Mouse (Mus musculus): ENCODE measurements around the gene Pacrg.

Pacrg gene

DNA sequence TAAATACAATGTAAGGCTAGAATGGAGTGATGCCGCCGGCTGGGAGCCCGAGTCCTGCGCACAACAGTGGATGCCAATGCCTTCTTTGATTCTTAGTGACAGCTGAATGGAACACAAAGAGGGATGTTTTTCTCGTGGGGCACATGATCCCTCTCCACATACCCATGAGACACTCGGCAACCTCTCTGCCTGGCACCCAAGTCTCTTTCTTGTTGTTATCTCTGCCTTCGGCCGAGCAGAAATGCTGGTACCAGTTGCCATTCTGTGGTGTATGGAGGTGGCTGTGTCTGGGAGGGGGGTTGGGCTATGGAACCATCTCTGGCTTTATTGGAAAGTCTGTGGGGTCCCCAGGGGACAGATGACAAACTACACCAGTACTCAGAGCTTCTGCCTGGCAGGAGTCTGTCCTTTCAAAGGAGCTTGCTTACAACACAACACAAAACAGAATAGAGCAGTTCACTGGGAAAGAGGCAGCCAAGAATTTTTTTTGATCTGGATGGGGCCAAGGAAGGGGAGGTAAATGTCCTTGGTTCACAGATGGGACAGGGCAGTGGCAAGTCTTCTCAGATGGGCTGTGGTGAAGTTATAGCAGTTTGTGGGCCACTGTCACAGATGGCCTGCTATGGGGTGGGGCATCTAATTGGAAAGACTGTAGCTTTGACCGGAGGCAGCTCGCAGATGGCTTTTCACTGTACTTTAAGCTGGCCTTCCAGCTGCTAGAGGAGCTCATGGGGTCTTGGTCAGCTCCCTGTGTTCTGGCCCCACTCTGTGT, 388.6 kb downstream of the Pacrg start:
- DNase-seq (ENCODE audit: low spot score in 2 of 2) = no peak

DNA sequence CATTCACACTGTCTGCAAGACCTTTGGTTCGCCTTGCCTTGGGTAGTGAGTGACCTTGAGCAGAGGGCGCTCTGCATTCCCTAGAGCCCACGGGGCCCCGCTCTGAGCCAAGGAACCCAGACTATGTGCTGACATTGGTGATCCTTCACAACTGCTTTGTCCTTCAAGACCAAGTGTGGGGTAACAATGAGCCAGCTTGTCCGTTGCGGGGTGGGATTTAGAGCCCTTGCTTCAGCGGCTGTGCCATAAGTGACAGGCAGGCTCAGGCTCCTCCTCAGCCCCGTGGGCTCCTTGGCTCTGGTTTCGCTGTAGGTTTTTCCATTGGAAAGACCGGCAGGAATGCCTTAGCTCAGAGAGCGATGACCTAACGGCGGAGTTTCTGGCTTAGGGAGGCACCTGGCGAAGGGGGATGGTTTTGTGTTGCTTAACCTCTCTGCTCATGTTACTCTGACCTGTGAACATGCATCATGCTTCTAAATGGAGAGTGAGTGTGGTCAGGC, 390.3 kb downstream of the Pacrg start:
- DNase-seq (ENCODE audit: low spot score in 2 of 2) = no peak

DNA sequence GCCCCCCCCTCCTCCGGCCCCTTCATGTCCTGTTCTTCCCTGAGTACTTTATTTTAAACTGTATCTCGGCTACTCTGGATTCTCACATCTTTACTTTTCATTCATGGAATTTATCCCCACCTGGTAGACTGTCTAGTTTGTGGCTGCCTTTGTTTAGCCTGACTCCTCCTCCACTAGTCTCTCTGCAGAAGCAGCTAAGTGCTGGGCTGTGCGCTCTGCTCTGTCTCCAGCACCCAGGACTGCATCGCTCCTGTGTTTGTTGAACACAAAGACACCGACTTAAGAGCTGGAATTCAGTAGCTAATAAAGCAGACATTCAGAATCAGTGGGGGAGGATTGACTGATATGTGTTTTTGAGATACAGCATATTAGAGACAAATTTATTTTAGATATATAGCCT, 391.7 kb downstream of the Pacrg start:
- DNase-seq (ENCODE audit: low spot score in 2 of 2) = no peak

DNA sequence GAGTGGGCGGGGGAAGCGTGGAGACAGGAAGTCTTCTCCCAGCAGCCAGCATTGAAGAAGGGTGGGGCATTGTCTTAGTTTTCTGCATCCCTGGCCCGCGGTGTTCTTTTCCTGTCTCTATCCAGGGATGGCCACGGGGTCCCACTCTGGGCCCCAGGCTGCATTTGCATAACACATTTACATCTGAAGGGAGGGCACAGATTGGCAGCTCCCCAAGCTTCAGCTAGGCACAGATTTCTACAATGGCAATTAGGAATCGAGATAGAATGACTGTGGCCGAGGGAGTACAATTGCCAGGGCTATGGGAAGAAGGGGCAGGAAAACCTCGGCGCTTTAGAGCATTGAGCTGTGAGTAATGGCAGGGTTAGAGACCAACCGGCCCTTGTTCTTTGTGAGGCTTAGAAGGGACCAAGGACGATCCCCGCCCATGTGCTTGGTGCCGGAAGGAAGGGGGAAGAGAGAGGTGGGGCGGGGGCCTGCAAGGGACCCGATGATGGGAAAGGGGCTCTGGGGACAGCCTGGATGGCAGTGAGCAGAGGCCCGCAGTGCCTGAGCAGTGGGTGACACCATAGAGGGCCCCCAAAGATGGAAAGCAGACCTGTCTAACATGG, 398.5 kb downstream of the Pacrg start:
- DNase-seq (ENCODE audit: low spot score in 2 of 2) = no peak

DNA sequence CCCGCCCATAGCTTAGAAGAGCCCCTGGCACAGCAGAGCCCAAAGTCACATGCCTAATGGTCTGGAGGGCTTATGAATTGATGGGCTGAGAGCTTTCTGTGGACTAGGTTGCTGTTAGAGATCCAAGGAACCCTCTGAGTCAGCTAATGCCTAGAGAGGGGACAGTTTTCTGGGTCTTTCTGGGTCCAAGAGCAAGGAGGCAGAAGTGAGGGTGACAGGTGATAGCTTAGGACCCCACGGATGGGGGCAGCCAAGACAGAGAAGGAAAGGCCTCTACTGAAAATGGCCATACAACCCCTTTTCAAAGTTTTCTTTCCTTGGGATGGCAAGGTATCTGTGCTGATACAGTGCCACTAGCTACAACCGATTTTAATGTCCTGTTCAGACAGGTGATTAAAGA, 399.1 kb downstream of the Pacrg start:
- no peak for DNase-seq (ENCODE audit: low spot score in 2 of 2)

DNA sequence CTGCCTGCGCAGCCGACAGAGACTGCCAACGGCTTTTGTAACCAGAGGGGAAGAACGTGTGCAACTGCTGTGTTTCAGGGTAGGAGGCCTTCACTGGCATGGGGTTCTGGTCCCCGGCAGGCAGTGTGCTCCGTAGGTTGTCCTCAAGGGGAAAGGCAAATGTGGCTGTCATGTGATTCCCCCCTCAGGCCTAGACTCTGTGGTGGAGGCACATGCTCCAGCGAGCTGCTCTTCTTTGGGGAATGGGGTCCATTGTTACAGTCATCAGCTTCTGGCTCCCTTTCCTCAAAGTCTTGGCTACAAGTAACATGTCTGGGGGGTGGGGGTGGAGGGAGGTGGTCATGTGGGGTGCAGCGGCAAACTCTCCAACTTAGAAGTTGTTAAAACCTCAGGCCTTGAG, 400.3 kb downstream of the Pacrg start:
- DNase-seq (ENCODE audit: low spot score in 2 of 2) = no peak

DNA sequence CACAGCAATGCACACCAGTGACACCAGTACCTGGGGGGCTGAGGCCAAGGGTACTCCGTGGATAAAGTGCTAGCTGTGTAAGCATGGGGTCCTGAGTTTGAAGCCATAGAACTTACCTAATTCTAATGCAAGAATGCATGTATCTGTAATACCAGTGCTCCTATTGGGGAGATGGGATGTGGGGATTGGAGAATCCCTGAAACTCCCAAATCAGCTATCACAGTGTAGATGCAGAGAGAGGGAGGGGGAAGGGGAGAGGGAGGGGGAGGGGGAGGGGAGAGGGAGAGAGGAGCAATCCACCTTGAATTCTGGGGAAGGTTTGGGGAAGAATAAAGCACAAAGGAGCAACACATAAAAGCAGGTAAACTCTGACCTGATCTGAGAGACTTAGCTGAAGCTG, 405.2 kb downstream of the Pacrg start:
- DNase-seq (ENCODE audit: low spot score in 2 of 2) = no peak

DNA sequence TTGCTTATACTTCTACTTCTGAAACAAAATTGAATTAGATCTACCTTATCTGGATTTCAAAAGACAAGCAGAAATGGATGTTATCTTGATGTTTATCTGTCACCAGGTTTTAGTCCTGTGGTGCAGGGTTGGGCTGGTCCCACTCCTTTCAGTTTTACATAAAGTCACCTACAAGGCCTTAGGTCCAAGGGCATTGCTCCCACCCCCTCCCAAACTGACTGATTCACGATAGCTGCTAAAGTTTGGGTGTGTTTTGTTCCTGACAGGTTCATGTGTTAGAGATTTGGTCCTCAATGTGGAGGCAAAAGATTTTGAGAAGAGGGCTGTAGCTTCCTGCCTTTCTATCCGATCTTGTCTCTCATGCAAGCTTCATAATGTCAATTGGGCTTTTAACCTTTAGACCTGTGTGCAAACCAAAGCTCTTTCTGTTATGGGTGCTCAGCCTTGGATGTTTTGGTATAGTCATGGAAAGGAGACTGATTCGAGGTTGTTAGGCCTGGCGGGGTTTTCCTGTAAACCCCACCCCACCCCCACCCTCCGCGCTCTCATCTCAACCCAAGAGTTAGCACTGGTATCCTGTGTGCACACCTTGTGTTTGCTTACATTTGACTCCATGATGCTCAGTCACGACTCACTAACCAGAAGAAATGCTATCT, 407.5 kb downstream of the Pacrg start:
- no peak for DNase-seq (ENCODE audit: low spot score in 2 of 2)

DNA sequence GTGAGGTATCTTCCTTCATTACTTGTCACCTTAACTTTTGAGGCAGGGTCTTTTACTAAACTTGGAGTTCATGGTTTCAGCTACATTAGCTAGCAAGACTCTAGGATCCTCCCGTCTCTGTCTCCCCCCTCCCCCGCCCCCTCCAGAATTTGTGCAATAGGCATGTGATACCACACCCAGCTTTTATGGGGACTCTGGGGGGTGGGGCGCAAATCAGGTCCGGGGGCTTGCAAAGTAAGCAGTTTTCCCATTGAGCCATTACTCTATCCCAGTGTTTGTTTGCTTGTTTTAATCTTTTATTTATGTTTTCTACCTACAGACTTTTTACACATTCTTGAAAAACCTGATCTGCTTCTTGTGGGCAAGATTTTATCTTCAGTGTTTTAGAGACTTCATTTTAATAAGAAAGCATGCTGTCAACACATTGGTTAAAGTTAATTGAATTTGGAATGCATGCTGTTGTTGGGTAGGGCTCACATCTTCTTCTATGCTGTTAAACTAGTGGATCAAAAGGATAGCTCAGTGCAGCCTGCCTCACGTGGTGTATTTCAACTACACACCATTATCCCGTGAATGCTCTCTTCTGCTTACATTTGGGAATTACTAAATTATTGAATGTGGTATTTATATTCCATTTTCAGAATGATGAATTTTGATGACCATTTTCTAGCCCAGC, 408.1 kb downstream of the Pacrg start:
- DNase-seq (ENCODE audit: low spot score in 2 of 2) = no peak

DNA sequence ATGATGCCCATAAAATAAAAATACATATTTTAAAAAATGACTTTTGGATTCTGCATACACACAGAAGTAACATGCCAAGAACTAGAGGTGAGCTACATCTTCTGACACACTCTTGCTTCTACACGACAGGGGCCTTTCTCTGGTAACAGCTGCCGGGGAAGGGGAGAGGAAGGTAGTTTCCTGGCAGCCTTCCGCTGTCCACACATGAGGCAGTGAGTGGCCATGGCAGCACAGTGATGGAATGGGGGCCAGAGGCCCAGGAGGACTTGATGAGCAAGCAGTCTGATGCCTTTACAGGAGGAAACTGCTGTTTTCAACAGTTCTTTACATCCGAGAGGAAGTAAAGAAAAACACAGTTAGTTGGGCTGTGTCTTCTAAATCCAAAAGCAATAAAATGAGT, 409.3 kb downstream of the Pacrg start:
- DNase-seq (ENCODE audit: low spot score in 2 of 2) = no peak

DNA sequence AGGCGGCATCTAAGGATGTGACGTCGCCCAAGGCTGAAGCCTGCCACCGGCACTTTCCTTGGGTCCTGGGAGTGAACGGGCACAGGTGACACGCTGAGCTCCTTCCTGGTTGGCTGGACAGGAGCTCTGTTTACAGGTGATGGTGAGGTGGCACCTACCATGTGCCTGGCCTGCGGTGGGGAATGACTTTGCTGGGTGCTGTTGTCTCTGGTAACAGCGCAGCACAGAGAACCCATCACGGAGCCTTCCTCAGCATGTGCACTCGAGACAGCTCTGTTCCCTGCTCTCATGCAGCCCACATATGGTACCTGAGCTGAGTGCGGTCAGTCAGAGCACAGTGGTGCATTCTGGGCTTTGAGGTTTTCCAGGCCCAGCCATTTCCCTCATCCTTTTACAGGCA, 410.7 kb downstream of the Pacrg start:
- no peak for DNase-seq (ENCODE audit: low spot score in 2 of 2)

DNA sequence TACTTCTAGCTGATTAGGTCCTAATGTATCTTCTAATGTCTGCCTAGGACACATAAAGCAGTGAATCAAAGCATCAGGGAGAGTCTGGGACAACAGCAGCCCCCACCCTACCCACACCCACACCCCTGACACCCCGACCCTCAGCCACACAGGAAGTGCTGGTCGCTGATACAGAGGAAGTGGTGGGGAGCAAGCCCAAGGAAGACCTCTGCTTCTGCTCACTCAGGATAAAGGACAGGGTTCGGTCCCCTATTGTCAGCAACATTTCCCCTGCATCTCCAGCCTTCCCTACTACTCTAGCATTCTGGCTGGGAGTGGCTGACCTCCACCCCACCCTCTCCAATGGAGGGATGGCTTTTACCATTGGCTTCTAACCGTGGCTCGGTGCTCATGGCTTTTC, 414.8 kb downstream of the Pacrg start:
- no peak for DNase-seq (ENCODE audit: low spot score in 2 of 2)

DNA sequence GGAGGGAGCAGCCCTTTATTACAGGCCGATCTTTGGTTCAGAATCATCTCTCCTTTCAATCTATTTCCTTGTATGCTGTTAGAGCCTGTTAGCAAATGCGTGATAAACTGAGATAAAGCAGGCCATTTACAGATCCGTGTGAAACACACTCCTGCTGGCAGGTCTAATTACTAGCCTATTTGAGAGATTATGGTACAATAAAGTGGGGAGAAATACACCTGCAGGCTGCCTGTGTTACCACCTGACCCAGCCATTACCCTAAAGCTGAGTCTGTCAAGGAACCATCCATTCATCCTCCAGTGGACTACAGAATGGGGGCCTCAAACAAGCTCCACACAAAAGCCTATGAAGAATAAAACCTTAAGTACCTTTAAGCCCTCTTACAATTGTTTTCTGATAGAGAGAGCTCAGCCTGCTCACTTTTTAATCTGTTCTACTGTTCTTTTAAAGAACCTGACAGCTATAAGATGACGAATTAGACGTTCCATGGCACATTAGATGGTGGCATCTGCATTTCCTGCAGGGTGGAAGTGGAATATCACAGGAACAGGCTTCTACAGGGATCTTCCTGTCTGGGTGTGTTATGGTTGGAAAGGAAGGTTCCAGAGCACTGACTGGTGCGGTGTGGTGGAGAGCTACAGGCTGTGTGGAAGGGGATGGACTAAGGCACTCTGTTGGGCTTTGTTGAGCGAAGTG, 422.4 kb downstream of the Pacrg start:
- DNase-seq (ENCODE audit: low spot score in 2 of 2) = no peak

DNA sequence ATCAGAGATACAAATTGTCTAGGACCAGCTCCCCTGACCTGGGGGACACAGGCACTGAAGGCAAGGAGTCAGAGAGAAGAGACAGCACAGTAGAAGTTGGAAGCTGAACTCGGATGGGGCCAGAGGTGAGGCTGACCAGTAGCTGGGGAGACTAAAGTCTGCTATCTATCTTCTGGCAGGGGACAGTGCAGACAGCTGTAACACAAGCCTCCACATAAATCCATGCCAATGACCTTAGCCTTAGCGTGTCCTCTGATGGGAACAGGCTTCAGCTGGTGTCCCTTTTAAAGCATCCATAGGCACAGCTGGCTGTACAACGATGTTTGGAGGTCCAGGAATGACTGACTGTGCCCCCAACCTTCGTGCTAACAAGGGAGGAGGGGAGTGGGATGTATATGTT, 423.1 kb downstream of the Pacrg start:
- no peak for DNase-seq (ENCODE audit: low spot score in 2 of 2)

DNA sequence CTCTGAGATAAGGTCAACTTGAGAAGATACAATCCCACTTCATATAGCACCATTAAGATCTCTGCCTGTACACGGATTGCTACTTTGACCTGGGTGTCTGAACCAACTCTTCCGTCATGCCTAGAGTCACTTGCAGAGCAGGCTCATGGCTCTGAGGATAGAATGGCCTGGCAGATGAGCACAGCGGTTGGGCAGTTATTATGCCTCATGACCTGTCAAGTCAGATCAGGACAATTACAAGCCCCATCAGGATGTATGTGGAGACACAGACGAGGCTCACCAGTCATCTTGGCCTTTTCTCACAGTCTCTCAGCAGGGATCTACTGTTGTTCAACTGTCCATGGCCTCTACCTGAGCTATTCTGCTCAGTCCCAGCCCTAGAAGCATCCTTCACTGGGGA, 424.0 kb downstream of the Pacrg start:
- no peak for DNase-seq (ENCODE audit: low spot score in 2 of 2)

DNA sequence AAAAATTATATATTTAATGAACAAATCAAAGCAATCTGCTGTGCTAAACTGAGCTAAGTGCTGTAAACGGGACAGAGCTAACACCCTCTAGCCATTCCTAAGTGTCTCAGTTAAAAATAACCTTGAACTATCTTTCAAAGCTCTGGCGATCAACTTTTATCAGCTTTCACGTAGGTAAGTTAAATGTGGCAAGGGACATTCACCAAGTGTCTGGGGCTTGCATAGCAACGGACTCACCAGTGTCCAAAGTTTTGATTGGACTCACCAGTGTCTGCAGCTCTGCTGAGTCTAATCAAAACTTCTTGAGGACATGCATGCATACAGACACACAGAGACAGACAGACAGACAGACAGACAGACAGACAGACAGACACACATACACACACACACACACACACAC, 425.7 kb downstream of the Pacrg start:
- no peak for DNase-seq (ENCODE audit: low spot score in 2 of 2)

DNA sequence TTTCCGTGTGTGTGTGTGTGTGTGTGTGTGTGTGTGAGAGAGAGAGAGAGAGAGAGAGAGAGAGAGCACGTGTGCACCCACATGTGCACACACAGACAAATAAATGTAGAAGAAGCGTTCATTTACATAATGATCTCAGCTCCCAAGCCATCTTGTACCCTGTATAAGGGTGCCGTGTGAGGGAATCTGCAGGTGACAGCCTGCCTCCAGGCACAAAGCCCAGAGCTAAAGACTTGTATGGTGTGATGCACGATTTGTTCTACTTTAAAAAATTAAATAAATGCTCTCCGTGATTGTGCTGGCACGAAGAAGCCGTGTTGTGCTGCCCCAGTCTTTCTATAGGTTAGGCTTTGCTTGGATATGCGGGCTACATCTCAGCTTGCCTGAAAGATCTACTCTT, 426.2 kb downstream of the Pacrg start:
- DNase-seq (ENCODE audit: low spot score in 2 of 2) = no peak

DNA sequence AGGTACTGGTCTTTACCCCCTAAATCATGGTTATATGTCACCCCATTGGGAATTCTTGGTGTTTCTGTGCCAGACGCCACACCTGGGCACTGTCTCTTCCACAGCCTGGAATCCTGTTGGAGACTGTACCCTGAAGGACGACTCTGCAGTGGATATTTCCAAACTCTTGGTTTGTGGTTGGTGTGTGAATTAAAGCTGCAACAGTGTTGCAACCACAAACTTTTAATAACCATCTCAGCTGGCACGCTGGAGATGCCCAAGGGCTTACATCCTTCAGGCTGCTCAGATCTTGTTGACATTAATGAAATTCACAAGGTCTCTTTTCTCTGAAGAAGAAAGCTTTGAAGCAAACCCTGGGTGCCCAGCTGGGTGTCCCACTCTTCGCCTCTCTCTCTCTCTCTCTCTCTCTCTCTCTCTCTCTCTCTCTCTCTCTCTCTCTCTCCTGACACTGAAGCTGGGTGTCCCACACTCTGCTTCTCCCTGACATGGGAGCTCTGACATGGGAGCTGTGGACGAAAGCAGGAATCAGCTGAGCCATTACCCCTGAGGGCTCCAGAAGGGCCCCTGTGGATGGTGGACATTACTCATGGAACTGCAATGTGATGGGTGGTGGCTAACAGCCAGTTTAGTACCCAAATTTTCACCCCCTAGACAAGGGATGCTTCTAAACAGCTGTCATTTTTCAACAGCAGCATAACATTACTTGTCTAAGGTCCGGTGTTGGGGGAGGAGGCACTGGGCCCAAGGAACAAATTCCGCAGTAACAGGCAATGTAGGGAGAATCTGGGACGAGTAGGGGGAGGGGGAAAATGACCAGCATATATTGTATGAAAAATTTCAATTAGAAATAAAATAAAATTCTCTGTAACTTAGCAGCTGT, 429.3 kb downstream of the Pacrg start:
- DNase-seq (ENCODE audit: low spot score in 2 of 2) = no peak

DNA sequence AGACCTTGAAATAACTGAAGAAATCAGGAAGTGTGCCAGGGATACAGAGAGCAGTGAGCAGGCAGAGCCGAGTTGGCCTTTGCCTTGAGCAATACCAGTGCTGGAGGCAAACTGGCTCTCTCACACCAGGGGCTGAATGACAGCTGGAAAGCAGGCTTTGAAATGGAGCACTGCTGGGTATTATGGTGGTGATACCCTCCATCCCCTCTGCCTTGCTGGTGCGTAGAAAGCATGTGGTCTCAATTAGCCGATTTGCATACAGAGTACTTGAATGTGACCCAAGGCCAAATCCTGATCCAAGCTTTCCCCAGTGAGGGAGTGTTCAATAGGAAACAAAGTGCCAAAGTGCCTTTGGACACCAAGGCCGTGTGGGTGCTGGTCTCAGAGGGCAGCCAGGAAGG, 431.4 kb downstream of the Pacrg start:
- no peak for DNase-seq (ENCODE audit: low spot score in 2 of 2)

DNA sequence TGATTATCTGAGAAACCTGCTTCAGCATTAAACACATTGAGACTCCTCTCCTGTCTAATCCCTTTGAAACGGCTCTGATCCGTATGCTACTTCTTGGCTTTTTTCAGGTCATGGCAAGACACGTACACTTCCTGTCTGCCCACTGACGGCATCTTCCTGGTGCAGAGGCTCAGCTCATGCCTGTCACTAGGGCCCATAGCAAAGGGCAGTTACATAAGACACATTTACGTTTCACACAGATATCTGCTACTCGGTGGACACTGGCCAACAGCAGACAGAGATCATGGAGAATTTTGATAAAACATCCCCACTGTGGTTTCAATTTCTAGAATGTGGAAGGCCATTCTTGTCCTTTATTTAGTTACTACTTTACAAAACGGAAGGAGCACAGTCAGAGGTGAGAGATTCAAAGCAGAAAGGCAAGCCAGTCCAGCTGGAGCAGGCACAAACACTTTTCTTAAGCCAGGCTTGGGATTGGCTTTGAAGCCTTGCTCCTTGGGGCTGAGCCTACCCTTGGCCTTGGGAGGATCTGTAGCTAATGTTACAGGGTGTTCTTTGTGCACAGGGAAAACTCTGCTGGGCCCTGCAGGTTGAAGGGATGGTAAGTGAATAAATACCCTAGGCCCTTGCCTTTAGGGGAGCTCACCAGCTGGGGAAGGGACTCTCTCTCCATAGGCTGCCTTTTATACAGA, 432.9 kb downstream of the Pacrg start:
- no peak for DNase-seq (ENCODE audit: low spot score in 2 of 2)
